Mouse (Mus musculus) C2C12 (cell line): ENCODE measurements at regions not wholly inside any gene's neighbourhood (a gene's known extent, or its start where the extent isn't known, plus 50 kb on each side); places are given as distances from the start of the nearest gene placed in this dataset.

Experiments used
- H3K27me3 ChIP-seq: one replicate; pipeline ENCODE4 v1.6.1; 2011; ENCODE audit not compliant: control insufficient read depth, insufficient read depth, insufficient read length
- H3K36me3 ChIP-seq: one replicate; pipeline ENCODE4 v1.6.1; 2011; ENCODE audit not compliant: control insufficient read depth, insufficient read depth
- H3K4me3 ChIP-seq: one replicate; pipeline ENCODE4 v1.5.1; 2011; ENCODE audit warnings: mild to moderate bottlenecking, control low read depth; ENCODE audit not compliant: poor library complexity, insufficient read depth, severe bottlenecking
- H3K79me2 ChIP-seq: one replicate; pipeline ENCODE4 v1.6.1; 2011; ENCODE audit not compliant: control insufficient read depth, insufficient read depth
- H3K79me3 ChIP-seq: one replicate; pipeline ENCODE4 v1.6.1; 2011; ENCODE audit warnings: low read depth, control low read depth
- H3ac ChIP-seq: one replicate; pipeline ENCODE3; 2011; ENCODE audit warnings: low read depth; ENCODE audit not compliant: control insufficient read depth, insufficient read length
- CEBPB ChIP-seq: IDR thresholded peaks from one replicate; pipeline ENCODE4 v1.6.1; 2011; ENCODE audit warnings: low read depth, mild to moderate bottlenecking, control low read depth, moderate library complexity
- CTCF ChIP-seq: IDR thresholded peaks from one replicate; pipeline ENCODE4 v1.5.1; 2011; ENCODE audit not compliant: control insufficient read depth, insufficient read depth, insufficient read length
- FOSL1 ChIP-seq: IDR thresholded peaks from one replicate; pipeline ENCODE4 v1.8.0; 2011; ENCODE audit warnings: mild to moderate bottlenecking, low read length; ENCODE audit not compliant: poor library complexity, insufficient read depth, severe bottlenecking
- MAX ChIP-seq: IDR thresholded peaks from one replicate; pipeline ENCODE4 v1.6.1; 2011; ENCODE audit warnings: mild to moderate bottlenecking, control low read depth
- MYOD1 ChIP-seq: IDR thresholded peaks from one replicate; pipeline ENCODE4 v1.6.1; 2011; ENCODE audit warnings: low read depth; ENCODE audit not compliant: control insufficient read depth, insufficient read length
- MYOG ChIP-seq: IDR thresholded peaks from one replicate; pipeline ENCODE4 v1.6.1; 2011; ENCODE audit not compliant: control insufficient read depth, insufficient read length; ENCODE audit errors: extremely low read depth
- USF1 ChIP-seq: IDR thresholded peaks from one replicate; pipeline ENCODE4 v1.6.1; 2011; ENCODE audit warnings: low read depth, mild to moderate bottlenecking, control low read depth, moderate library complexity

- no peak overlapping the region for H3K4me3 ChIP-seq
- H3K79me3 ChIP-seq: no peaks in the 10 kb centered on the region
- H3K36me3 ChIP-seq: no peaks in the 10 kb centered on the region
- no peaks in the 10 kb centered on the region for H3K79me2 ChIP-seq
- no peaks in the 10 kb centered on the region for H3K27me3 ChIP-seq
- no peak for TF ChIP-seq CTCF
- TF ChIP-seq MYOD1: no peak
- TF ChIP-seq MYOG: no peak
- TF ChIP-seq MAX: no peak
- TF ChIP-seq FOSL1: no peak
- TF ChIP-seq USF1: no peak
- TF ChIP-seq CEBPB: no peak
- no peak overlapping the region for H3ac ChIP-seq
These were observed 138.6 kb upstream of the Fndc3a start for GRCm38 (mm10) chr14:72848271-72848955.

GRCm38 (mm10) chr14:72847466-72847865, 137.7 kb upstream of the Fndc3a start:
- H3K79me2 ChIP-seq: no peaks in the 10 kb centered on the region
- no peaks in the 10 kb centered on the region for H3K36me3 ChIP-seq
- no peak for TF ChIP-seq CTCF
- TF ChIP-seq MYOD1: no peak
- no peak for TF ChIP-seq CEBPB
- TF ChIP-seq MAX: no peak
- TF ChIP-seq USF1: no peak
- H3K79me3 ChIP-seq: no peaks in the 10 kb centered on the region
- no peak overlapping the region for H3K4me3 ChIP-seq
- H3K27me3 ChIP-seq: no peaks in the 10 kb centered on the region
- no peak overlapping the region for H3ac ChIP-seq

- Histone ChIP-seq H3ac (no peak overlapping the region), H3K36me3 (no peaks in the 10 kb centered on the region), H3K79me2 (no peaks in the 10 kb centered on the region), H3K79me3 (no peaks in the 10 kb centered on the region), H3K4me3 (no peak overlapping the region), H3K27me3 (no peaks in the 10 kb centered on the region)
- TF ChIP-seq FOSL1 (no peak), MAX (no peak), MYOG (no peak), CEBPB (no peak), CTCF (no peak), USF1 (no peak), MYOD1 (no peak)
These were observed 136.0 kb upstream of the Fndc3a start for GRCm38 (mm10) chr14:72845621-72846440.

- TF ChIP-seq MYOD1: no peak
- TF ChIP-seq CEBPB: no peak
- no peak for TF ChIP-seq FOSL1
- no peak for TF ChIP-seq USF1
- TF ChIP-seq CTCF: no peak
- no peak for TF ChIP-seq MAX
- Histone ChIP-seq H3ac (no peak overlapping the region), H3K36me3 (no peaks in the 10 kb centered on the region), H3K4me3 (no peak overlapping the region), H3K27me3 (no peaks in the 10 kb centered on the region), H3K79me2 (no peaks in the 10 kb centered on the region), H3K79me3 (no peaks in the 10 kb centered on the region)
These were observed 135.1 kb upstream of the Fndc3a start for GRCm38 (mm10) chr14:72844753-72845369.

- Histone ChIP-seq H3K79me3 (no peaks in the 10 kb centered on the region), H3K79me2 (no peaks in the 10 kb centered on the region), H3K27me3 (no peaks in the 10 kb centered on the region), H3K4me3 (no peak overlapping the region), H3ac (no peak overlapping the region), H3K36me3 (no peaks in the 10 kb centered on the region)
- no peak for TF ChIP-seq CTCF
- no peak for TF ChIP-seq CEBPB
- TF ChIP-seq USF1: no peak
- TF ChIP-seq FOSL1: no peak
- TF ChIP-seq MYOD1: no peak
- TF ChIP-seq MAX: no peak
- TF ChIP-seq MYOG: no peak
These were observed 131.9 kb upstream of the Fndc3a start for GRCm38 (mm10) chr14:72841753-72842152.
